Mouse (Mus musculus): ENCODE results near the gene Lrrc10. TPM values are rescaled to one million over a fixed set of nuclear protein-coding genes. Genes with fewer than 3 reads are reported as not detected.
A peak's percentile ranks its signal among the peaks of the same experiment; 100 is the strongest.

Gene Lrrc10
- total RNA-seq (2014; rRNA removed) = not detected in 2 replicates
- polyA plus RNA-seq (2015; fragmentation: Nextera tagmentation; extraction: Ambion mirVana) = 0.13 TPM in 1 of 2 replicates, not detected in the other

- 0 out of 2 replicates have a peak within 1 kb of the TSS, but pooled peaks have one; percentile 7 for H3K9ac ChIP-seq
- H3K4me2 ChIP-seq (ENCODE audit: low read depth) = peak within 1 kb of the TSS; percentile 20
- no peak within 1 kb of the TSS for H3K27ac ChIP-seq (ENCODE audit: low read depth, low read length)
- no peaks in the 10 kb centered on the region for H3K27me3 ChIP-seq (ENCODE audit: insufficient read depth, low read length)
- peaks cover 11% of the 10 kb centered on the region for H3K36me3 ChIP-seq (ENCODE audit: insufficient read depth)
- no peaks in the 10 kb centered on the region for H3K4me1 ChIP-seq (ENCODE audit: insufficient read depth)
- DNase-seq (peak; percentile 44), ATAC-seq (peak; percentile 66)
- H3K9me3 ChIP-seq (ENCODE audit: low read length) = no peaks in the 10 kb centered on the region
- H3K4me3 ChIP-seq (ENCODE audit: low read depth, low read length) = peak within 1 kb of the TSS; percentile 11; the same call in 1 of the 2 replicates
- 53% methylated on average over 40 of the region's 40 CpGs for WGBS
- no peak for TF ChIP-seq CTCF (IDR thresholded peaks at IDR 0.05; ENCODE audit: low read depth)
Observed at GRCm38 (mm10) chr10:117045175-117046056, at the start of gene Lrrc10. Gene Lrrc10, plus strand, starts transcription at chr10:117045341.

GRCm38 (mm10) chr10:116995584-116996235 is 49.4 kb upstream of the Lrrc10 start:
- Histone ChIP-seq H3K4me1 (ENCODE audit: insufficient read depth) (no peaks in the 10 kb centered on the region), H3K9ac (no peak overlapping the region), H3K27ac (ENCODE audit: low read depth, low read length) (no peak overlapping the region), H3K4me3 (ENCODE audit: low read depth, low read length) (no peak overlapping the region), H3K4me2 (ENCODE audit: low read depth) (no peak overlapping the region), H3K27me3 (ENCODE audit: insufficient read depth, low read length) (no peaks in the 10 kb centered on the region), H3K36me3 (ENCODE audit: insufficient read depth) (no peaks in the 10 kb centered on the region), H3K9me3 (ENCODE audit: low read length) (no peaks in the 10 kb centered on the region)
- DNase-seq (no peak), ATAC-seq (no peak)
- no peak for TF ChIP-seq CTCF (IDR thresholded peaks at IDR 0.05; ENCODE audit: low read depth)
- 74% methylated on average over 6 of the region's 6 CpGs for WGBS

- TF ChIP-seq CTCF (IDR thresholded peaks at IDR 0.05; ENCODE audit: low read depth) = no peak
- H3K9me3 ChIP-seq (ENCODE audit: low read length) = no peaks in the 10 kb centered on the region
- no peaks in the 10 kb centered on the region for H3K4me1 ChIP-seq (ENCODE audit: insufficient read depth)
- H3K4me2 ChIP-seq (ENCODE audit: low read depth) = no peak overlapping the region
- WGBS = 82% methylated on average over 6 of the region's 6 CpGs
- H3K27me3 ChIP-seq (ENCODE audit: insufficient read depth, low read length) = no peaks in the 10 kb centered on the region
- no peak for ATAC-seq
- no peak overlapping the region for H3K4me3 ChIP-seq (ENCODE audit: low read depth, low read length)
- no peak overlapping the region for H3K9ac ChIP-seq
- no peak for DNase-seq
- H3K36me3 ChIP-seq (ENCODE audit: insufficient read depth) = no peaks in the 10 kb centered on the region
- no peak overlapping the region for H3K27ac ChIP-seq (ENCODE audit: low read depth, low read length)
Observed at GRCm38 (mm10) chr10:116996236-116996600, 48.9 kb upstream of the Lrrc10 start.

- Histone ChIP-seq H3K27me3 (ENCODE audit: insufficient read depth, low read length) (no peaks in the 10 kb centered on the region), H3K9ac (no peak overlapping the region), H3K4me3 (ENCODE audit: low read depth, low read length) (no peak overlapping the region), H3K4me2 (ENCODE audit: low read depth) (no peak overlapping the region), H3K36me3 (ENCODE audit: insufficient read depth) (no peaks in the 10 kb centered on the region), H3K9me3 (ENCODE audit: low read length) (no peaks in the 10 kb centered on the region), H3K4me1 (ENCODE audit: insufficient read depth) (no peaks in the 10 kb centered on the region), H3K27ac (ENCODE audit: low read depth, low read length) (no peak overlapping the region)
- no peak for TF ChIP-seq CTCF (IDR thresholded peaks at IDR 0.05; ENCODE audit: low read depth)
- WGBS = 86% methylated on average over 17 of the region's 17 CpGs
- ATAC-seq (no peak), DNase-seq (no peak)
Observed at GRCm38 (mm10) chr10:116998716-116999455, 46.3 kb upstream of the Lrrc10 start.

GRCm38 (mm10) chr10:117000975-117001374 is 44.2 kb upstream of the Lrrc10 start:
- no peaks in the 10 kb centered on the region for H3K36me3 ChIP-seq (ENCODE audit: insufficient read depth)
- H3K9ac ChIP-seq = no peak overlapping the region
- TF ChIP-seq CTCF (IDR thresholded peaks at IDR 0.05; ENCODE audit: low read depth) = no peak
- H3K9me3 ChIP-seq (ENCODE audit: low read length) = no peaks in the 10 kb centered on the region
- H3K4me3 ChIP-seq (ENCODE audit: low read depth, low read length) = no peak overlapping the region
- ATAC-seq = no peak
- no peaks in the 10 kb centered on the region for H3K4me1 ChIP-seq (ENCODE audit: insufficient read depth)
- DNase-seq = no peak
- no peak overlapping the region for H3K4me2 ChIP-seq (ENCODE audit: low read depth)
- 49% methylated on average over 12 of the region's 12 CpGs for WGBS
- no peak overlapping the region for H3K27ac ChIP-seq (ENCODE audit: low read depth, low read length)
- H3K27me3 ChIP-seq (ENCODE audit: insufficient read depth, low read length) = no peaks in the 10 kb centered on the region

GRCm38 (mm10) chr10:117004695-117005094 is 40.4 kb upstream of the Lrrc10 start:
- H3K27ac ChIP-seq (ENCODE audit: low read depth, low read length) = no peak overlapping the region
- no peak for ATAC-seq

More at GRCm38 (mm10) chr10:117004695-117005094, 40.4 kb upstream of the Lrrc10 start:
- no peak overlapping the region for H3K4me2 ChIP-seq (ENCODE audit: low read depth)
- no peak overlapping the region for H3K4me3 ChIP-seq (ENCODE audit: low read depth, low read length)
- WGBS = 81% methylated on average over 5 of the region's 5 CpGs
- no peaks in the 10 kb centered on the region for H3K36me3 ChIP-seq (ENCODE audit: insufficient read depth)
- DNase-seq = no peak
- no peaks in the 10 kb centered on the region for H3K4me1 ChIP-seq (ENCODE audit: insufficient read depth)
- no peaks in the 10 kb centered on the region for H3K9me3 ChIP-seq (ENCODE audit: low read length)
- TF ChIP-seq CTCF (IDR thresholded peaks at IDR 0.05; ENCODE audit: low read depth) = no peak
- H3K9ac ChIP-seq = no peak overlapping the region
- no peaks in the 10 kb centered on the region for H3K27me3 ChIP-seq (ENCODE audit: insufficient read depth, low read length)

All from forebrain, postnatal 0 days (tissue).